Mouse (Mus musculus) kidney, postnatal 0 days (tissue): Measurements from ENCODE around the gene Cep83. TPM values are rescaled to one million over a fixed set of nuclear protein-coding genes. Genes with fewer than 3 reads are reported as not detected.

Experiments used
- ATAC-seq: fragments of 200-750 bp; cut with Nextera tagmentation; replicated peaks from 2 replicates; pipeline ENCODE4 v1.8.0; 2017; ENCODE audit warnings: low read depth, moderate number of reproducible peaks, moderate TSS enrichment, moderate library complexity; ENCODE audit not compliant: low FRiP score
- DNase-seq: peaks from one replicate; pipeline ENCODE4 v3.0.0-alpha.2; 2016; ENCODE audit warnings: low spot score
- H3K27ac ChIP-seq: fragments of 300-500 bp; sonication (generic); 2 replicates; pipeline ENCODE4 v1.5.1; 2014; ENCODE audit warnings: mild to moderate bottlenecking
- H3K27me3 ChIP-seq: fragments of 300-500 bp; sonication (generic); 2 replicates; pipeline ENCODE4 v1.6.1; 2014; ENCODE audit warnings: low read length, mixed read lengths; ENCODE audit not compliant: insufficient read depth
- H3K36me3 ChIP-seq: fragments of 300-500 bp; sonication (generic); 2 replicates; pipeline ENCODE4 v1.6.1; 2014; ENCODE audit warnings: low read length, mixed read lengths; ENCODE audit not compliant: insufficient read depth
- H3K4me1 ChIP-seq: fragments of 300-500 bp; sonication (generic); replicated peaks from 2 replicates; pipeline ENCODE4 v1.6.1; 2014; ENCODE audit warnings: antibody characterized with exemption, low read length, mixed read lengths; ENCODE audit not compliant: insufficient read depth
- H3K4me2 ChIP-seq: fragments of 300-500 bp; sonication (generic); 2 replicates; pipeline ENCODE4 v1.6.1; 2014; ENCODE audit warnings: mild to moderate bottlenecking, low read length, moderate library complexity, mixed read lengths
- H3K4me3 ChIP-seq: fragments of 300-500 bp; sonication (generic); replicated peaks from 2 replicates; pipeline ENCODE4 v1.5.1; 2014; ENCODE audit warnings: low read depth, low read length
- H3K9ac ChIP-seq: fragments of 300-500 bp; sonication (generic); 2 replicates; pipeline ENCODE4 v1.6.1; 2014; ENCODE audit warnings: low read depth, low read length
- H3K9me3 ChIP-seq: fragments of 300-500 bp; sonication (generic); replicated peaks from 2 replicates; pipeline ENCODE4 v1.6.1; 2016; ENCODE audit warnings: low read length, inconsistent platforms, mixed read lengths
- CTCF ChIP-seq: IDR thresholded peaks from 2 replicates; pipeline ENCODE4 v1.5.1; 2016; ENCODE audit warnings: antibody characterized with exemption, low read depth, mild to moderate bottlenecking, moderate library complexity
- WGBS: fragments of 180-500 bp; shearing (Covaris S2); extraction: QIAGEN DNeasy Blood & Tissue Kit; methylation state at CpG from one replicate; pipeline ENCODE4 v1.1.7; 2014; 5-methylcytosine and 5-hydroxymethylcytosine counted together
- polyA plus RNA-seq: library from polyadenylated mRNA; unstranded; fragments of >200 nt; fragmentation: Nextera tagmentation; extraction: Ambion mirVana; gene quantifications from 2 replicates; pipeline ENCODE4 v1.2.1, GENCODE M21; 2015

Cep83 gene
- polyA plus RNA-seq, 1 experiment from 2014 or later, result 16.4 TPM

DNA sequence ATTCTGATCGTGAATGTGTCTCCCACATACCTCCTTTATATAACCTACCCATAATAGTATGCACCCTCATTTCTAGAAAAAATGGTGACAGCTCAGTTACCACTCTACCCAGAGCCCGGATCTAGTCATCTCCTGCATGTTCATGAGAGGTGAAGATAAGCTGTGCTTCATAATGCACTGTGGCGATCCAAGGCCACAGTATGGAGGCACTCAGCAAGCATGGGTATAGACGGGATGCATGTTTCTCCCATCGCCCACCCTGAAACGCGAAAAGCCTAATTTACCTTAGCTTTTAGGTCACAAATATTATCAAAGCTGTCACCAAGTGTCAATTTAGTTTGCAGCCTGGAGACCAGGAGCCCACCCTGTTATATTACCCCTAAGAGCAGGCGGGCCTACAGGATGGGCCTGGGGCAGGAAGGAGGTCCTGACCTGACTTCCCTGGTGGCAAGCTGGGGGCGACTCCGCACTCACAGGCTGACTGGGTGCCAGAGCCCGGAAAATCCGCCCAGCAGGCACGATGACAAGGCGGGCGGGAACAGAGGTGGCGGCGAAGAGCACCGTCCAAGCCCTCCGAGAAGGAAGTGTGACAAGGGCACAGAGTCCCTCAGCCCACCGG lies 544 bp upstream of the Cep83 start:
- ATAC-seq (peak; percentile 67), DNase-seq (peak; percentile 24)
- peak overlapping the region; percentile 85 for H3K4me3 ChIP-seq
- H3K4me1 ChIP-seq, result 0 out of 2 replicates have a peak, but pooled peaks cover 3% of the 10 kb centered on the region
- H3K9me3 ChIP-seq, result no peaks in the 10 kb centered on the region
- no peaks in the 10 kb centered on the region for H3K27me3 ChIP-seq
- peak overlapping the region; percentile 89 for H3K27ac ChIP-seq
- H3K9ac ChIP-seq, result peak overlapping the region; percentile 95
- no peak for TF ChIP-seq CTCF
- no peaks in the 10 kb centered on the region for H3K36me3 ChIP-seq
- H3K4me2 ChIP-seq, result peak overlapping the region; percentile 85
- WGBS, result 5% methylated on average over 20 of the region's 20 CpGs

DNA sequence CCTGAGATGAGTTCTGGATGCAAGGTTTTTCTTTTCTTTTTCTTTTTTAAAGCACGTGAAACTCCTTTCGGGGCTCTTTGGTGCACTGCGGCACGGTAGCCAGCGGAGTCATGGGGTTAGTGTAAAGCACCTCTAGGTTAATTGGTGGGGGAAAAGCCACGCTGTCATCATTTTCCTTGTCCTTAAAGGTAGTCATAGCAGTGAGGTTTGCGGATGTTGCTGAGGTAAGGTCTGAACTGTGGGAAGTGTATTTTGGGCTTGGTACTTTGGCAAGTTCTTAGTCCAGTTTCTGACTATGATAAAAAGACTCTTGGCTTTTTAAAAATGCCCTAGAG lies 689 bp downstream of the Cep83 start:
- DNase-seq (no peak), ATAC-seq (no peak)
- Histone ChIP-seq H3K4me3 (peak overlapping the region; percentile 85), H3K27ac (peak overlapping the region; percentile 89), H3K36me3 (no peaks in the 10 kb centered on the region), H3K27me3 (no peaks in the 10 kb centered on the region), H3K9ac (peak overlapping the region; percentile 95), H3K9me3 (no peaks in the 10 kb centered on the region), H3K4me2 (peak overlapping the region; percentile 85), H3K4me1 (0 out of 2 replicates have a peak, but pooled peaks cover 3% of the 10 kb centered on the region)
- no peak for TF ChIP-seq CTCF
- WGBS, result under 1% methylated on average over 7 of the region's 7 CpGs

DNA sequence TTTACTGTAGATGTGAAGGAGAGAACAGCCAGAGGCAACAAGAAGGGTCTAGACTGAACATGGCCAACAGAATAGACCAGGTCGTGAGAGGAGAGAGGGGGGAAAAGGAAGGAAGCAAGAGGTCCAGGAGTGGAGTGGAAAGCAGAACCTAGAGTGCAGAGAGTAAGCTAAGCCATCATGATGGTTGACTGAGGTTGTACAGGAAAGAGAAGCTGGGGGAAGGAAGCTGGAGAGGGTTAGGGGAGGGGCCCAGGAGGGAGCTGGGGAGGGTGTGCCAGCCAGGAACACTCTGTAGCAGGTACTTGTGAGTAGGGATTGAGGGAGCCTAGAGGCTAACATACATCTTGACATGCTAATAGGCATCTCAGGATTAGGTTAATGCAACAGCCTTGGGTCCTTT lies 1.9 kb downstream of the Cep83 start:
- Histone ChIP-seq H3K4me3 (no peak overlapping the region), H3K4me1 (0 out of 2 replicates have a peak, but pooled peaks cover 3% of the 10 kb centered on the region), H3K9me3 (no peaks in the 10 kb centered on the region), H3K9ac (no peak overlapping the region), H3K27me3 (no peaks in the 10 kb centered on the region), H3K36me3 (no peaks in the 10 kb centered on the region), H3K27ac (no peak overlapping the region), H3K4me2 (no peak overlapping the region)
- DNase-seq (no peak), ATAC-seq (no peak)
- 52% methylated on average over 1 of the region's 1 CpGs for WGBS
- no peak for TF ChIP-seq CTCF

DNA sequence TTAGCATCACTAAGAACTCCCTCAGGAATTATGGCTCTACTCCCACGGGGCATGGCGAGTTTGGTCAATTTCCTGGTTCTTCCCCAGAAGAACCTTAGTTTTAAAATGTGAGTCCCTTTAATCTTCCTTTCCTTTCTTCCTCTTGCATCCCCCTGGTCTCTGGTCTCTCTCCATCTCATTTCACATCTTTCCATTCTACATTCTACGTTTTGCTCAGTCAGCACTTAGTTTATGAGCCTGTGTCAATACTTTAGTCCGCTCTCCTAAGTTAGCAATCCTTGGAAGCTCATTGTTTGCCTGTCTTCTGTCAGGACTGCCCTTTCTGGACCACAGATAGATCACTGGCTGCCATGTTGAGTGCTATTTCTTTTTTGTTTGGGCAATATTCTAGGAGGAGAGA lies 3.7 kb downstream of the Cep83 start:
- TF ChIP-seq CTCF, result no peak
- DNase-seq (no peak), ATAC-seq (no peak)
- 89% methylated on average over 4 of the region's 4 CpGs for WGBS
- H3K4me1 ChIP-seq, result 0 out of 2 replicates have a peak, but pooled peaks cover 3% of the 10 kb centered on the region
- H3K27ac ChIP-seq, result no peak overlapping the region
- no peaks in the 10 kb centered on the region for H3K36me3 ChIP-seq
- no peaks in the 10 kb centered on the region for H3K27me3 ChIP-seq
- no peak overlapping the region for H3K9ac ChIP-seq
- no peak overlapping the region for H3K4me3 ChIP-seq
- H3K9me3 ChIP-seq, result no peaks in the 10 kb centered on the region
- no peak overlapping the region for H3K4me2 ChIP-seq

DNA sequence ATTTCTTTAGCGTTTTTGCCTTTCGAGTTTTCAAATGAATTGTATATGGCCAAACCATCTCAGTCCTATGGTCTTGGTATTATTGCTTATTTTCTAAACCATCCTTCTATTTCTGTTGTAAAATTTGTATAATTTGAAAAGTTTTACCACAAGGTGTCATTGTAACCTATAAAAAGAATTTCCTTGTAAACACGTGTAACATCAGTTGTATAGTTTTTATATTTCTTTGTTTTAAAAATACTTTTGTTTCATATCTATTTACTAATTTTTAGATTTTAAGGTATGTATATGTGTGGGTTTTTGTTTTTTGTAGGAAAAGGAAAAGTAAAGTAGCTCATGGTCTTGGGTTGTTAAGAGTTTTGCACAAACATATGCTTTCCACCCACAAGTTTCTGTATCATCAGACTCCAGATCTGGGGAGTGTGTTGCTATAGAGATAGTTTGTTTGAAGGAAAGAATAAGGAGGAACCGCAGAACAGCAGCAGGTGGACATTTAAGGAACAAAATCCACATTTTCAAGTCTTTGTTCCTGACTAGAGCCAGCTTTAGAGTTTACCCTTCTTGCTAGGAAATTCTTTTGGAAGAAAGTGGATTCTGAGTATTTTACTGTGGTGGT lies 17.3 kb downstream of the Cep83 start:
- DNase-seq (peak; percentile 24), ATAC-seq (no peak)
- Histone ChIP-seq H3K27me3 (no peaks in the 10 kb centered on the region), H3K36me3 (no peaks in the 10 kb centered on the region), H3K27ac (no peak overlapping the region), H3K4me1 (no peaks in the 10 kb centered on the region), H3K4me2 (no peak overlapping the region), H3K9ac (no peak overlapping the region), H3K4me3 (no peak overlapping the region), H3K9me3 (no peaks in the 10 kb centered on the region)
- TF ChIP-seq CTCF, result peak; percentile 37
- 77% methylated on average over 4 of the region's 4 CpGs for WGBS

DNA sequence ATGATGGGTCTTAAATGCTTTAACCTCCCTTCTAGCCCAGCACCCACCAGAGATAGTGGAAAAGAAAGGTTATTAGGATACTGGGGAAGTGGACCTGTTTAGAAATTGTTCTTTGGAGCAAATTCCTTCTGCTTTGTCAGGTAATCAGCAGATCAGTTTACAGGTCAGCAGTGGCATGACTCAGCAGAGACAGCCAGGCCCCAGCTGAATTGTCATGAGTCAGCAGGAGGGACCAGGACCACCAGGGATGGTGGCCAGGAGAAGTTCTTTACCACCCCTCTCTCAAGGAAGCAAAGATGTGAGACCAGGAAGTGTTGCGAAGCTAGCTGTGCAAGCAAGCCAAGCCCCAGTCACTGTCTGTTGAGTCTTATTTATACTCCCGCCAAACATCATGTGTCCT lies 18.2 kb downstream of the Cep83 start:
- Histone ChIP-seq H3K9me3 (no peaks in the 10 kb centered on the region), H3K4me1 (no peaks in the 10 kb centered on the region), H3K9ac (no peak overlapping the region), H3K27me3 (no peaks in the 10 kb centered on the region), H3K4me3 (no peak overlapping the region), H3K36me3 (no peaks in the 10 kb centered on the region), H3K27ac (no peak overlapping the region), H3K4me2 (no peak overlapping the region)
- ATAC-seq (no peak), DNase-seq (no peak)
- TF ChIP-seq CTCF, result no peak
- WGBS, result 89% methylated on average over 2 of the region's 2 CpGs
